Mouse (Mus musculus) ES-CJ7 (cell line): ENCODE measurements around the gene Serpina6.

ENCODE experiments used
- DNase-seq: peaks from one replicate; pipeline ENCODE4 v3.0.0; 2011; ENCODE audit warnings: low read depth, low spot score

The Serpina6 gene

DNA sequence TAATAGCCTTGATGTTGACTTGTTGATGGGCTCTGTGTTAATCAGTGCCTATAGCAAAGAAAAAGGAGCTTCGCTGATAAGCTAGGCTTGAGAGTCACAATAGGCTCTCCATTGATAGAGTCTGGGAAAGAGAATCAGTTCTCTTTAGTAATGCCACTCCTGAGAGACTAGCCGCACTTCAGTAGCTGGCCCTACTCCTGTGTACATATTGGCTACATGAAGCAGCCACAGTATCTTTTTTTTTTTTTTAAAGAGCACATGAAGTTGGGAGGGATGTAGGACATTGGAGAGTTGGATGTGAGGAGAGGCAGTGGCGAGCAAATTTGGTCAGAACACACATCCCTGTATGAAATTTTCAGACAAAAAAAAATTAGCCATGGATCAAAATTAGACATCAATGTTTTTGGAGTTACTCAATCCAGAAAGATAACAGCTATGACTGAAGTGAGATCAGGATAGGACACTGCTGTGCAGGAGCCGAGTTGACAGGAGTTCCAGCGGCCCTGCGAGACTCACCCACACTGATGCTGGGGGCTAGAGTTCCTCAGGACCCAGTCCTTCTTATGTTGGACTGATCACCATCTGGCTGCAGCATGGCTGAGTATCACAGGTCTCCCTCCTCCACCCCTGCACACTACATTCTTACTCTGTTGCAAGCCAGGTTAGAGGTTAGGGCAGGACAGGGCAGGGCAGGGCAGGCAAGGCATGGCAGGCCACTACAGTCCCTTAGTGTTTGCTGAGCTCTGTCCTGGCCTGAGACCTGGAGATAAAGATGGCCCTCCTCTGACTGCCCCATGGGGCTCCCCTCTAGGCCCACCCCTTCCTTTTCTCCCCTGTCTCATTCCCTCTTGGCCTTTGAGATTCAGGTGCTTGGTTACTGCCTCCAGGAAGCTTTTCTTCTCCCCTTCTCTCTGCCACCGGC is 1.6 kb downstream of the Serpina6 start:
- no peak for DNase-seq

DNA sequence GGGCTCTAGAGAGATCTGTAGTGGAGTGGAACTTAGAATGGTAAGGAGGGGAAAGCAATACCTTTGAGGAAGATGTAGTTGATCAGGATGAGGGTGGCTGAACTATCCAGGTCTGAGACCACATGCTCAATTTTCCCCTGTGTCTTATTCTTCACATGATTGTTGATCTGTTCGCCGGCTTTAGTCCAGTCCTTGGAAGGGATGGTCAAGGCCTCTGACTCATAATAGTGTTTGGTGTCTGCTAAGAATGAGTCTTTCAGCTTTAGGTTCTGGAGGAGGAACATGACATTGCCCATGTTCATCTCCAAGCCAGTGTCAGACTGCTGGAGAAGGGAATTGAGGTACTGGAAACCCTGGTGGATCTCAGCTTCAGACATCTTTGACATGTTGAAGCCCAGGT is 3.2 kb downstream of the Serpina6 start:
- DNase-seq = no peak

DNA sequence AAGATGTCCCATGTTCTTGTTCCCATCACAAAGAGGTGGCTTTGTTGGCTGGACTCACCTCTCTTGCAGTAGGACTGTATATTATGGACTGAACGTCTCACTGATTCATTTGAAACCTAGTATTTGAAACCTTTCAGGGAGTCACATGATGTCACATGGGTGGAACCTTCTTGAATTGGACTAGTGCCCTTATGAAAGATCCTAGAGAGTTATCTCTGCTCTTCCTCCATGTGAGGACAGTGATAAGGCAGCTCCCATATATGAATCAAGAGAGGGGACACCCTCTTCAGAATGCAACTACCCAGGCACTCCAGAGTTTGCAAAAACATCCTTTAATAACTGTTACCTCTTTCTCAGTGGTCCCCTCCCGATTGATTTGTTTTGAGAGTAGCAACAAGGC is 10.7 kb downstream of the Serpina6 start:
- no peak for DNase-seq

GRCm38 (mm10) chr12:103644601-103645000 is 12.4 kb downstream of the Serpina6 start:
- DNase-seq = no peak

DNA sequence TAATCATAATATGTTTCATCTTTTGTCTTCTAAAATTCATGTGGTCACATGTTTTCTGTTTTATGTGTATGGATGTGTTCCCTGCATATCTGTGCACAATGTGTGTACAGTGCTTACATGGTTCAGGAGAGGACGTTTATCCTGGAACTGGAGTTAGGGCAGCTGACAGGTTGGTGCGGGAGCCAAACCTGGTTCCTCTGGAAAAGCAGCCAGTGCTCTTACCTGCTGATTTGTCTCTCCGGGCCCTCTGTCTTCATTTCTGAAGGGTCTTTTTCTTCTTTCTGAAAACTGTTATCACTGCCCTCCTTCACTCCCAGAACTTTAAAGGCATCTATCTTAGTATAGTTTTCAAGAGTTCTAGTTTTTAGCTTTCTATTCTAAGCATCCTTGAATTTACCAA is 13.2 kb downstream of the Serpina6 start:
- DNase-seq = no peak

DNA sequence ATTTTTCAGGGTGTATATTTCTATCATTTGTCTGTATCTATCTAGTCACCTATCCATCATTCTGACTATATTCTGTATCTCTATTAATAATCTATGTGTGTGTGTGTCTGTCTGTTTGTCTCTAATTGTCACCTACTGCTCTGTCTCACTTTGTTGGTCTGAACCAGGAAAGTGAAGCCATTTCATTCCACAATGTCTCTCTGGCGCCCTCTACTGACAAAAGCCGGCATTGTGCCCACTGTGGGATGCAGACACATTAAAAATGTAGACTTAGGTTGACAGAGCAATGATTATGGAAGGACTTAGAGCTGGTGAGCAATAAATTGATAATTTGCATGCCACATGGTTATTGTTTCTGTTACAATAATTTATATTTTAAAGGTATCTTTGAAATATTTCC is 13.7 kb downstream of the Serpina6 start:
- peak; percentile 58 for DNase-seq

DNA sequence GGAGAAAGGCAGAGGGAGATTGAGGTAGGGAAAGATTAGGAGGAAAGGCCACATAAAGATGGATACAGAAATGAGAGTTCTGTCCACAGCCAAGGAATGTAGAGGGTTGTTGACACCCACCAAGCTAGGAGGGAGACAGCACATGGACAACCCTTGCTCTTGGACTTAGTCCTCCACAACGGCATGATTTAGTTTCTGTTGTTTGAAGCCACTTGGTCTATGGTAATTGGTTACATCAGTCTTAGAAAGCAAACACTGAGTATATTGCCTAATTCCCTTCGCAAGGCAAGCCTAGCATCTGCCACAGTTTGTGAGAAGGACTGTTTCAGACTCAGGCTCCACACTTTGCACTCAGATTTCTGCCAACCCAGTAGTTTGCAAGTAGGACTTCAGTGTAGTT is 21.2 kb downstream of the Serpina6 start:
- no peak for DNase-seq

DNA sequence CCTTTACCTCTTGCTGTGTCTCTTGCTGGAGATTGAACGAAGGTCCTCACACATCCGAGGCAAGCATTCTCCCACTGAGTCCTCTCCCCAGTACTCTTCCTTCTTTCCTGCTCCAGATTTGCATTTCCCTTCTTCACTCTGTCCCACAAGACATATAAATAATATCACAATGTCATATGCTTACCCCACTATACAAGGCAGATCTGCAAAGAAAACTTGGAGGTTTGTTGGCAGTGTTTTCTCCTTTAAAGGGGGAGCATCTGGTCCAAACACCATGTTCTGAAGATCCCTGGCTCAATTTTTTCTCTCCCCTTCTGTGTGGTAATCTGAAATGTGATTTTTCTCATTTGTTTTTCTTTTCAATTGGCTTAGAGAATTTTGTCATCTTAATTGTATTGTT is 22.6 kb downstream of the Serpina6 start:
- no peak for DNase-seq

GRCm38 (mm10) chr12:103631203-103631612 is 25.8 kb downstream of the Serpina6 start, which contains the start of gene Serpina10:
TSS of gene Serpina10 (minus strand) at chr12:103631444.
- no peak for DNase-seq

GRCm38 (mm10) chr12:103616860-103617261 is 40.2 kb downstream of the Serpina6 start:
- no peak for DNase-seq

- no peak for DNase-seq
Observed at GRCm38 (mm10) chr12:103615734-103616133, 41.3 kb downstream of the Serpina6 start.

GRCm38 (mm10) chr12:103615141-103615540 is 41.9 kb downstream of the Serpina6 start:
- DNase-seq = no peak

- DNase-seq = no peak
Observed at GRCm38 (mm10) chr12:103601839-103602238, 55.2 kb downstream of the Serpina6 start.

DNA sequence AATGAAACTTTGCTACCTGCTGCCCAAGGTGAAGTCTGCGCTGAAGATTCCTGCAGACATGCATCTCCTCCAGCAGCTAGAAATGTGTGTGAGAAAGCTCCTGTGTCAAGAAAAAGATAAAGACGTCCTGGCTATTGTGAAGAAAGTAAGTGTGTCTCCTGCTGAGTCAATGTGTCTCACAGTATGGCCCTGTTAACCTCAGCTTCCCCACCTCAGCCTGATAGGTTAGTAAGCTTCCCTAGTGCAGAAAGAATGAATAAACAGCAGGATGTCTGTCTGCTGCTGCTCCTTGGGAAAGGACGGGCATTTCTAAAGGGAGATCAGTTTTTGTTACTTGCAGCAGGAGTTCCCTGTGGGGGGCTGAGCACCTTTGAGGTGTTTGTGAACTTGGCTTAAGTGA is 56.6 kb downstream of the Serpina6 start:
- DNase-seq = peak; percentile 41

GRCm38 (mm10) chr12:103598411-103598810 is 58.6 kb downstream of the Serpina6 start:
- DNase-seq = no peak
